Mouse (Mus musculus) right cerebral cortex, postnatal 14 days (tissue): ENCODE measurements around the gene Mab21l3.

ENCODE experiments used
- DNase-seq: peaks from one replicate; pipeline ENCODE4 v3.0.0; 2022

Mab21l3 gene

GRCm38 (mm10) chr3:101799852-101800595, 48.7 kb downstream of the Mab21l3 start:
- no peak for DNase-seq

- no peak for DNase-seq
Observed at GRCm38 (mm10) chr3:101797830-101798709, 50.7 kb downstream of the Mab21l3 start.

- no peak for DNase-seq
Observed at GRCm38 (mm10) chr3:101796212-101796611, 52.5 kb downstream of the Mab21l3 start.

- no peak for DNase-seq
Observed at GRCm38 (mm10) chr3:101795387-101796039, 53.2 kb downstream of the Mab21l3 start.

GRCm38 (mm10) chr3:101794666-101795065, 54.1 kb downstream of the Mab21l3 start:
- DNase-seq = no peak

- no peak for DNase-seq
Observed at GRCm38 (mm10) chr3:101794026-101794425, 54.7 kb downstream of the Mab21l3 start.

- DNase-seq = no peak
Observed at GRCm38 (mm10) chr3:101792191-101792590, 56.6 kb downstream of the Mab21l3 start.

GRCm38 (mm10) chr3:101784768-101785424, 63.9 kb downstream of the Mab21l3 start:
- no peak for DNase-seq

GRCm38 (mm10) chr3:101783793-101784192, 65.0 kb downstream of the Mab21l3 start:
- DNase-seq = no peak

- DNase-seq = peak; percentile 34
Observed at GRCm38 (mm10) chr3:101780874-101781483, 67.8 kb downstream of the Mab21l3 start.

- no peak for DNase-seq
Observed at GRCm38 (mm10) chr3:101778896-101779665, 69.7 kb downstream of the Mab21l3 start.

- no peak for DNase-seq
Observed at GRCm38 (mm10) chr3:101775732-101776131, 73.0 kb downstream of the Mab21l3 start.

- no peak for DNase-seq
Observed at GRCm38 (mm10) chr3:101770540-101770939, 78.2 kb downstream of the Mab21l3 start.

GRCm38 (mm10) chr3:101763566-101763965, 85.2 kb downstream of the Mab21l3 start:
- no peak for DNase-seq
